8 mouse cellular contexts compared by ENCODE assay signal in the genomic region with DNA sequence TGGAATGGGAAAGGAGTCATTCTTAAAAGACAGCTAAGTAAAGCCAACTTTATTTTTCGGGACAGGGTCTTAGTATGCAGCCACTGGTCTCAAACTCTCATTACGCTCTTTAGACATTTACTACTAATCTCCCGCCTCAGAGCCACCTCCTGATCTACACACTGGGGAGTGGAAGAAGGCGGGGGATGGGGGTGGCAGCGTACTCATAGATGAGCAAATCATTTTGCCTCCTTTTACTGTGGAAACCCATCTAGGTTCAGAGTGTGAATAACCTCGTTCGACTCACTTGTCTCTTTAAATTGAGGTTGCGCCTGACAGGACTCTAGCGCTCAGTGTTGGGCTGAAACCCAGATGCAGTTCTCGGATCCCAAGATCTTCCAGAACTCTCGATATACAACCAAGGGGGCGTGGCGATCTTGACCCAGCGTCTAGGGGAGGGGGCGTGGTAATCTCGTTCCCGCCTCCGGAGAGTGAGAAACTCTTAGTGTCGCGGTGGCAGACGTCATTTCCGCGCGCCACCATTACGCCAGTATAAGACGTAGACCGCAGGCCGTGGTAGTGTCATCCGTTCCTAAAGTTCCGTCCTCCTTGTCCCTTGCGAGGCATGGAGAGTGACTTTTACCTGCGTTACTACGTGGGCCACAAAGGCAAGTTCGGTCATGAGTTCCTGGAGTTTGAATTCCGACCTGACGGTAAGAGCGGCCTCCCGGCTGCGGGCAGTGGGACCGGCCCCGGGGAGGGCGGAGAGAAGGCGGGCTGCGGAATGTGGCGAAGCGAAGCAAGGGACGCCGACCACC. TPM values are rescaled to one million over a fixed set of nuclear protein-coding genes. Genes with fewer than 3 reads are reported as not detected.
DNase-seq lines count a peak whose midpoint lies in the region; ATAC-seq and TF ChIP-seq lines count a peak whose summit lies in the region.

Gene Magoh, plus strand, starts transcription at position 502 of the 797 bp plus-strand sequence.

- ATAC-seq in heart, embryonic 15.5 days (replicated peaks; ENCODE audit: insufficient number of reproducible peaks, insufficient read depth, low FRiP score, low read depth): peak; percentile 92
- peak; percentile 98 for ATAC-seq in liver, embryonic 14.5 days (ENCODE audit: insufficient read depth)
- peak; percentile 90 for ATAC-seq in neural tube, embryonic 11.5 days (ENCODE audit: insufficient read depth, low FRiP score, low TSS enrichment)
- ATAC-seq in stomach, postnatal 0 days (ENCODE audit: low FRiP score, low TSS enrichment): peak; percentile 96

- WGBS in forebrain, embryonic 10.5 days: 4% methylated on average over 48 of the region's 48 CpGs
- 3% methylated on average over 48 of the region's 48 CpGs for WGBS in heart, embryonic 15.5 days
- WGBS in liver, embryonic 14.5 days (ENCODE audit: insufficient replicate concordance): 1% methylated on average over 48 of the region's 48 CpGs
- 4% methylated on average over 48 of the region's 48 CpGs for WGBS in neural tube, embryonic 11.5 days
- WGBS in stomach, postnatal 0 days: 2% methylated on average over 48 of the region's 48 CpGs

- peak within 1 kb of the TSS; percentile 92 for H3K9ac ChIP-seq in heart, embryonic 15.5 days
- H3K9ac ChIP-seq in liver, embryonic 14.5 days (replicated peaks): peak within 1 kb of the TSS; percentile 90
- H3K9ac ChIP-seq in neural tube, embryonic 11.5 days (ENCODE audit: low read length): peak within 1 kb of the TSS; percentile 44
- peak within 1 kb of the TSS; percentile 94 for H3K9ac ChIP-seq in stomach, postnatal 0 days (ENCODE audit: low read length)

- no peaks in the 10 kb centered on the region for H3K27me3 ChIP-seq in forebrain, embryonic 10.5 days (ENCODE audit: poor library complexity, severe bottlenecking)
- H3K27me3 ChIP-seq in heart, embryonic 15.5 days: no peaks in the 10 kb centered on the region
- H3K27me3 ChIP-seq in liver, embryonic 14.5 days (ENCODE audit: control insufficient read depth, insufficient read depth, low read length): no peaks in the 10 kb centered on the region
- no peaks in the 10 kb centered on the region for H3K27me3 ChIP-seq in neural tube, embryonic 11.5 days (ENCODE audit: control insufficient read depth, insufficient read depth, low read length)
- H3K27me3 ChIP-seq in stomach, postnatal 0 days (ENCODE audit: control insufficient read depth, insufficient read depth, low read length): no peaks in the 10 kb centered on the region

- peak; percentile 86 to 93 for DNase-seq in CD8-positive naive resting alpha-beta T cell, adult 2 months (ENCODE audit: low read depth in 2 of 2, low spot score in 2 of 2)
- peak; percentile 98 for DNase-seq in c-Kit-positive CD71-negative TER-119-negative erythroid progenitor cells, embryonic 14.5 days (ENCODE audit: low read depth)
- DNase-seq in forebrain, embryonic 10.5 days (ENCODE audit: extremely low spot score, low spot score): peak; percentile 96
- DNase-seq in kidney, postnatal 25 days: peak; percentile 98 to 99
- peak; percentile 95 to 96 (median 96) for DNase-seq in liver, embryonic 14.5 days (ENCODE audit: low read depth in 3 of 3, low spot score in 3 of 3)
- DNase-seq in neural tube, embryonic 11.5 days (ENCODE audit: low spot score): peak; percentile 97
- peak; percentile 96 for DNase-seq in stomach, postnatal 0 days (ENCODE audit: low spot score)

- peak within 1 kb of the TSS; percentile 68 for H3K4me2 ChIP-seq in heart, embryonic 15.5 days
- peak within 1 kb of the TSS; percentile 93 for H3K4me2 ChIP-seq in liver, embryonic 14.5 days (ENCODE audit: low read depth)
- H3K4me2 ChIP-seq in neural tube, embryonic 11.5 days (ENCODE audit: low read depth): peak within 1 kb of the TSS; percentile 61
- peak within 1 kb of the TSS; percentile 77 for H3K4me2 ChIP-seq in stomach, postnatal 0 days (replicated peaks; ENCODE audit: low read depth)

- no peak for TF ChIP-seq EP300 in liver, embryonic 14.5 days (IDR thresholded peaks at IDR 0.05; ENCODE audit: low read depth)
- TF ChIP-seq EP300 in stomach, postnatal 0 days (optimal IDR thresholded peaks at IDR 0.05): no peak

- H3K9me3 ChIP-seq in forebrain, embryonic 10.5 days: no peaks in the 10 kb centered on the region
- H3K9me3 ChIP-seq in heart, embryonic 15.5 days (replicated peaks): no peaks in the 10 kb centered on the region
- H3K9me3 ChIP-seq in liver, embryonic 14.5 days (ENCODE audit: control insufficient read depth, low read length): no peaks in the 10 kb centered on the region
- no peaks in the 10 kb centered on the region for H3K9me3 ChIP-seq in neural tube, embryonic 11.5 days (ENCODE audit: control insufficient read depth, low read length)
- no peaks in the 10 kb centered on the region for H3K9me3 ChIP-seq in stomach, postnatal 0 days (ENCODE audit: control insufficient read depth, low read length)

- TF ChIP-seq CTCF in liver, embryonic 14.5 days (IDR thresholded peaks at IDR 0.05; ENCODE audit: low read depth): no peak
- TF ChIP-seq CTCF in stomach, postnatal 0 days (IDR thresholded peaks at IDR 0.05; ENCODE audit: low read depth): no peak

- H3K36me3 ChIP-seq in forebrain, embryonic 10.5 days (replicated peaks): peaks cover 42% of the 10 kb centered on the region
- peaks cover 30% of the 10 kb centered on the region for H3K36me3 ChIP-seq in heart, embryonic 15.5 days
- peaks cover 18% of the 10 kb centered on the region for H3K36me3 ChIP-seq in liver, embryonic 14.5 days (replicated peaks; ENCODE audit: control insufficient read depth, insufficient read depth, low read depth)
- peaks cover 4% of the 10 kb centered on the region for H3K36me3 ChIP-seq in neural tube, embryonic 11.5 days (ENCODE audit: control insufficient read depth, insufficient read depth, low read length)
- H3K36me3 ChIP-seq in stomach, postnatal 0 days (ENCODE audit: control insufficient read depth, insufficient read depth, low read length): peaks cover 10% of the 10 kb centered on the region

- H3K4me3 ChIP-seq in forebrain, embryonic 10.5 days: peak within 1 kb of the TSS; percentile 93
- H3K4me3 ChIP-seq in heart, embryonic 15.5 days: peak within 1 kb of the TSS; percentile 90
- peak within 1 kb of the TSS; percentile 86 to 100 for H3K4me3 ChIP-seq in liver, embryonic 14.5 days (ENCODE audit: insufficient read depth in 1 of 2, low read depth in 2 of 2, low read length in 2 of 2)
- peak within 1 kb of the TSS; percentile 54 for H3K4me3 ChIP-seq in neural tube, embryonic 11.5 days (ENCODE audit: low read depth, low read length)
- H3K4me3 ChIP-seq in stomach, postnatal 0 days (ENCODE audit: low read depth, low read length): peak within 1 kb of the TSS; percentile 84

- peaks cover 17% of the 10 kb centered on the region for H3K4me1 ChIP-seq in forebrain, embryonic 10.5 days
- peaks cover 12% of the 10 kb centered on the region for H3K4me1 ChIP-seq in heart, embryonic 15.5 days (replicated peaks)
- H3K4me1 ChIP-seq in liver, embryonic 14.5 days (replicated peaks; ENCODE audit: control insufficient read depth in 2 of 2, insufficient read depth in 2 of 2, low read length in 1 of 2): peaks cover 9 to 10% of the 10 kb centered on the region in 2 experiments
- H3K4me1 ChIP-seq in neural tube, embryonic 11.5 days (ENCODE audit: control insufficient read depth, insufficient read depth, low read length): 0 out of 2 replicates have a peak, but pooled peaks cover 4% of the 10 kb centered on the region
- no peaks in the 10 kb centered on the region for H3K4me1 ChIP-seq in stomach, postnatal 0 days (replicated peaks; ENCODE audit: control insufficient read depth, insufficient read depth)

- peak within 1 kb of the TSS; percentile 91 for H3K27ac ChIP-seq in forebrain, embryonic 10.5 days
- peak within 1 kb of the TSS; percentile 70 for H3K27ac ChIP-seq in heart, embryonic 15.5 days
- peak within 1 kb of the TSS; percentile 42 for H3K27ac ChIP-seq in liver, embryonic 14.5 days
- no peak within 1 kb of the TSS for H3K27ac ChIP-seq in neural tube, embryonic 11.5 days (ENCODE audit: low read depth, low read length)
- H3K27ac ChIP-seq in stomach, postnatal 0 days (replicated peaks): peak within 1 kb of the TSS; percentile 80

RNA-seq across cellular contexts. Expression of gene Magoh, which starts in this region (rescaled TPM):
- 245 and 247 TPM in 2 replicates for polyA plus RNA-seq in forebrain, embryonic 10.5 days (2016; fragmentation: Nextera tagmentation; extraction: Ambion mirVana)
- polyA plus RNA-seq in heart, embryonic 15.5 days (2015; fragmentation: Nextera tagmentation; extraction: Ambion mirVana): 84.3 and 88.9 TPM in 2 replicates
- polyA plus RNA-seq in liver, embryonic 14.5 days (2012; rRNA removed): 60.3 and 100 TPM in 2 replicates
- polyA plus RNA-seq in liver, embryonic 14.5 days (2014; fragmentation: Nextera tagmentation; extraction: Ambion mirVana): 111 and 116 TPM in 2 replicates
- 195 and 208 TPM in 2 replicates for polyA plus RNA-seq in neural tube, embryonic 11.5 days (2014; fragmentation: Nextera tagmentation; extraction: Ambion mirVana)
- polyA plus RNA-seq in stomach, postnatal 0 days (2015; fragmentation: Nextera tagmentation; extraction: Ambion mirVana): 126 and 145 TPM in 2 replicates

Comparison
In these comparisons a context has a peak if more than half of its experiments do, and no peak if none do; other contexts are left out.
1. H3K9ac ChIP-seq: peak in every context shown above with its lines; median percentile 94 in stomach, postnatal 0 days; 92 in heart, embryonic 15.5 days; 90 in liver, embryonic 14.5 days; 44 in neural tube, embryonic 11.5 days.